Mouse (Mus musculus): ENCODE data around the gene Nab1. TPM values are rescaled to one million over a fixed set of nuclear protein-coding genes. Genes with fewer than 3 reads are reported as not detected.

Gene Nab1
- polyA plus RNA-seq, 1 experiment = 35.2 TPM

DNA sequence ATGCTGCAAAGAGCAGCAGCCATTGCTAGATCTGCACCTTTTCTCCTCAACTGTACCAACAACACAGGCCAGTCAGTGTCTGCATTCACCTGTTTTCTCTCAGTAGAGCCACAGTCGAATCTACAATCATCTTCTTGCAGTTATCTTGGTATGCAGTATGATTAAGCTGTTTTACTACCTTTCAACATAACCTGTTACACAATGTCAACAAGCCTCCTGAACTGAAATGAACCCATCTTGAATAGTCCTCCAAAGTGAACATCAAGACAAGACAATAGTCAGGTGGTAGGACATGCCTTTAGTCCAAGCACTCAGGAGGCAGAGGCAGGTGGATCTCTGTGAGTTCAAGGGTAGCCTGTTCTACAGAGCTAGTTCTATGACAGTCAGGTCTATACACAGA lies 26.2 kb downstream of the Nab1 start:
- no peak for DNase-seq (ENCODE audit: low spot score)

DNA sequence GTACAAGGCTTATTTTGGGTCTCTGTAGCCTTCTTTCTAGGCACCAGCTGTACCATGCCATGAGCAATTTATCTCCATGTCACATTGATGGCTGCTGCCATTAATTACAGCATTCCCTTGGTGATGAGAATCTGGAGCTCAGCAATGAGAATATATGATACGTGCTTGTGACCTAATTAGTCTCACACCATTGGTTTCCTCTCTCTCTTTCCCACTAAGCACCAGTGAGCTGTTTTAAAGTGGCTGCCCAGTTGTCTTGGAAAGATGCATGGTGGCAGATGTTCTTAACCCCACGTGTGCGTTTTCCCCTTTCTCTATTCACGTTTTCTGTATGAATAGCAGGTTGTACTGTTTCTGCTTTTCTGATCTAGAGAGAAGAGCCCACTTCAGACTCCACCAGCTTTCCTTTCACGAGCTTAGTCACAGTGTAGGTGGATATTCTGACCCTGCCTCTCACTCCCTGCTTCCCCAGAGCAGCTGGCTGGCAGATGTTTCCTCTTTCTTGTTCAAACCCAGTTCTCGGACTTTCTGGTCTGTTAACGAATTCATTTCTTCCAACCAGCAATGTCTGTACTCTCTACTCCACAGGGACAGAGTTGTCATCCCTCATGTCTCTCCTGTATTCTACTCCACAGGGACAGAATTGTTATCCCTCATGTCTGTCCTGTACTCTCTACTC lies 29.5 kb downstream of the Nab1 start:
- DNase-seq (ENCODE audit: low spot score) = no peak

DNA sequence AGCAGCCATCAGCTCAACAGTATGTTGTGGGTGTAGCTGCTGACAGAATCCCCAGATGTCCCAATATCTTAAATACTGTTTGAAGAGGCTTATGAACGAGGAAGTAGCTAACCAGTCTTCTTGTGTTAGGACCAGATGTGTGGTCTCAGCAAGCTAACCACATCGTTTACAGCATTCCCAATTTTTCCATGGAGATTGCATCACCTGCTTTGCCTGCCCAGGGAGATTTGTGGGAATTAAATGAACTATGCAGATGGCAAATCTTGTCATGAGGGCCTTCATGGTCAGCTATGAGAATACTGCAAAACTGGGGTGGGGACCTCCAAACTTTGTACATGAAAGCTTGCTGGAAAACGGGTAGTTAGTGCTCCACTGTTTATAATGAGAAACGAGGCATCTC lies 30.2 kb downstream of the Nab1 start:
- DNase-seq (ENCODE audit: low spot score) = no peak

DNA sequence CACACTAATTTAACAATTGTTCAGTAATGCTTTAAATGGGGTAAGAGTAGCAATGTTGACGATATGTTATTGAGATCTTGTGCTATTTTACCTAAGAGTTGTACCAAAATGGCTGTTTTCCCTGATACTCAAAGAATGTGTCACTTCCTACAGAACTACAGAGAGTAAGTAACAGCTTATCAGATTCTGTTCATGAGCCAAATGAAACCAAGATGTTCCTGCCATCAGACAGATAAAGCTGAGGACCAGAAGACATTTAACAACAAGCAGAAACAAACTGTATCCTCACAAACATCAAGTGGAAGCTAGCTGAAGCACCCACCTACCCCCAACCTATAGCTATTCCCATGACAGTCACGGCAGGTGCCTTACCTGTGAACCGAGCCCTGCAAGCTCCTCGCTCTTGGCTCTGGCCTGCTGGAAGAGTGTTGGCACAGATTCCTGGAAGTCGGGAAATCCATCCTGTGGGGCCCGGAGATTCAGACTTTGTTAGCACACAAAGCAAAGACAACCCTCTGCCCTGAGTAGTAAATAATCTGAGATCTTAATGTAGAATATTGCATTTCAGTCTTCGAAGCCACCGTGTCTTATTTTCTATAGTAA lies 33.9 kb downstream of the Nab1 start:
- no peak for DNase-seq (ENCODE audit: low spot score)

DNA sequence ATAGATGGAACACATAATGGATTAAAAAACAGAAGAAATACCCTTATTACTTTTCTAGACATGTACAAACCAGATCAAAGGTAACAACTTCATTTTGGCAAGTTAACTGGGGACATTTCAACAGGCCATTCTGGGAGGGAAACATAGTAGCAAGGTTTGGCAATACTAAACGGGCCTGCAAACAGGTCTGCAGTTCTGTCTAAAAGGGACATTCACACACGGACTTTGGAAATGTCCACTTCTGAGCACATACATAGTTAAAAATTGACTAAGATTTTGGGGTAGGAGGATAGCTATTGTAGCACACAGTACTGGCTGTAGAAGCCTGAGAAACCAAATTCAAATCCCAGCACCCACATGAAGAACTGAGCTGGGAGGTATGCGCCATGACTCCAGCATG lies 34.6 kb downstream of the Nab1 start:
- DNase-seq (ENCODE audit: low spot score) = no peak

DNA sequence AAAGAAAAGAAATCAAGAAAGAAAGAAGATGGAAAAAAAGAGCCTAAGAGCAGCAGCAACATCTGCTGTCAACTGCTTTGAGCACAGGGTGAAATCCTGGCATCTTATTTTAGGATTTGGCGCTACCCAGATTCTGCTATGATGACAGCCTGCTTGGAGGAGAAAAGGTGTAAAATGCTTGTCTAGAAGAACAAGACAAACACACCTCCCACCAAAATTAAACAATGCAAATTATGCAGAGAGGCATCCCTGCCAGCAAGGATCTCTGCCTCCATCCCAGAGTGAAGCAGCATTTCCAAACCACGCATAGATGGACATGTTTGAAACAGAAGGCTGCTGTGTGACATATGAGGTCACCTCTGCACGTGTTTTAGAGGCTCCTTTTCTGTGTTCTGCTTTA lies 35.2 kb downstream of the Nab1 start:
- no peak for DNase-seq (ENCODE audit: low spot score)

DNA sequence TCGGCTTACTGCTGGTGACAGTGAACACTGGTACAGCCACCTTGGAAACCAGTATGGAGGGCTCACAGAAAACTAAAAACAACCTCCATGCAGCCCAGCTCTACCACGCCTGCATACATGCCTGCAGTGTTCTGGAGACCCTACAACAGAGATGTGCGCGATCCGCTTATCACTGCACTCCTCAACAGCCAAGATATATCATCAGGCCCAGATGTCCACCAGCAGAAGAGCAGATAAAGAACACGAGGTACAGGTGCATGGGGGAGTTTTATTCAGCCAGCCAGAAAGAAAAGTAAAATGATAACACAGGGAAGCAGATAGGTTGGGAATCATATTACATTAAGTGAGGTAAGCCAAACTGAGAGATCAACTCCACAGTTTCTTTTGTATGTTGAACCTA lies 37.2 kb downstream of the Nab1 start:
- DNase-seq (ENCODE audit: low spot score) = no peak

DNA sequence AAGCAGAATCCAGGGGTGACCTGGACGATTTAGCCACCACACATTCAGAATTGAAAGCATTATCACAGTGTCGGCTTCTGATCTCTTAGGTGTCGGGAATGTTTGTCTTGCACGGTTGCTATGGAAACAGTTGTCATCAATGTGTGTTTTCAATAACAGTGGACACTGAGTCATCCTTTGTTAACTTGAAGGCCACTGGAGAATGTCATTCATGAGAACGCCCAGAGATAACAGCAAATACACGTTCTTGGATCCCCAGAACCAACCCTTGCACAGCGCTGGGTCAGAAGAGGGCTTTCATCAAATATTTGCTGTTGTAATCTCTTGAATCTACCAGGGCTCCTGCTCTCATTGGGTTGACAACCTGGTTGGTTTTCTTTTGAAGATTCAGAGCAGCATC lies 43.9 kb downstream of the Nab1 start:
- no peak for DNase-seq (ENCODE audit: low spot score)

DNA sequence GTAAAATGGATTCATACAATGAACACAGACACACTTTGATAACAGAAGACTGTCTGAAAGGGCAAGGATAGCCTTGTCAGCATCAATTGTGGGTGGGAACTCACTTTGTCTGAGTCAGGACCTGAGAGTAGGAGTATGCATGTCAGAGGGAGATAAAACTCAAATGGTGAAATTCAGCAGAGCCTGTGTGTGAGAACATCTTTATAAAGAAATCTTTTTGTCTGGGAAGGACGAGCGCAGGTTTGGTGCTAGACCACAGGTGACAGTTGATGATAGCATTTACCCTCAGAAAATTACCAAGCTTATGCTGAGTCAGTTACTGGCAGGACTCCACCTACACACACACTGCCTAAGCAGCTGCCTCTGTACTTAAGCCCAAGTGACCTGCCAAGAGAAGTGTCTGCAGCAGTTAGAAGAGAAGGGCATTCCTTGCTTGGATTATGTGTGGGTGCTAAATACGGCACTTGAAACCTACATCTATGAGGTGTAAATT lies 45.9 kb downstream of the Nab1 start:
- DNase-seq (ENCODE audit: low spot score) = no peak

DNA sequence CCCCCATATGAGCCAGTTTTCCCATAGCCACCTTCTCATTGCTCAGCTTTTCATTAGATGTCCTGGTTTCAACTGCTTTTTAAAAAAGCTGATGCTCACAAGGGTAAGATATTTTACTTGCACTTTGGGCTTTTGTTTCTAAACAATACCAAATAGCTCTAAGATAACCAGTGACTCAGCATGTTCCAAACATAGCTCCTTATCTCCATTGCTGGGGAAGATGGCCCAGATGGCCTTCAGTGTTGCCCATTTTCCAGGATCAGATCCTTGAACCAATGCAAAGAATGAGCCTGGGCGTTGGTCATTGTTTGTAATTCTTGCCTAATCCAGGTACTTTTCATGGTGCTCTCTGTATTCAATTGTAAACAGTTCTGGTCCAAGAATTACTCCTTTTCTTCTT lies 49.1 kb downstream of the Nab1 start:
- DNase-seq (ENCODE audit: low spot score) = no peak

DNA sequence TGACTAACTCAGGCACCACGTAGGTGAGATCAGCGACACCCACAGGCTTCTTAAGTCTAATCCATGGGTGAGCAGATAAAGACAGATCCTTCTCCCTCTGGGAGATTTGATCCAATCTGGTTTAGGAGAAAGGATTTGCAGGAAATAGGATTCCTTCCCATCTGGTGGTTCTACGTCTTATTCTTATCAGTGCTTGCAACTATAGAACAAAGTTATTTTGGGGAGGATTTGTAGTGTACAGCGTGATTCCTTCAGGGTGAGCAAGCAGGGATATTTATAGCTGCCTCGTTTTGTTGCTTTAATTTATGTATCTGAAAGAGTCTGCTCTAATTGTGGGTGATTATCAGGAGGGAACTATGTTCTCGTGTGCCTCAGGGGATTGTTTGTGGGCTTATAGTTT lies 64.6 kb downstream of the Nab1 start:
- no peak for DNase-seq (ENCODE audit: low spot score)

DNA sequence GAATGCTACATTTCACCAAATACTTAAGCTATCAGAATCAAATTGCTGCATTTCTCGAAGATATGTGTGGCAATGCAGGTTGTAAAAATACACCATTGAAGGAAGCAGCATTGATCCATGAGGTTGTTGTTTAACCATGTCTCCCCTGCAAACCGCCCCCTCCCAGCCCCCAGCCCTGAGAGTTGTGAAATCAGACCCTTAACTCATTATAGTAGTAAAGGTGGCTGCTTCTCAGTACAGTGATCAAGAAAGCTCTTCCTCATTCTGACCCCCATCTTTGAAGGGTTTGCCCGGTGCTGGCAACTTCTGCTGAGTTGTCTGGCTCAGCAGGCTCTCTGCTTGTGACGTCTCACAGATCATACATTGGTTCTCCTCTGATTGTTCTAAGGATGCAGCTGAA lies 66.4 kb downstream of the Nab1 start:
- no peak for DNase-seq (ENCODE audit: low spot score)

DNA sequence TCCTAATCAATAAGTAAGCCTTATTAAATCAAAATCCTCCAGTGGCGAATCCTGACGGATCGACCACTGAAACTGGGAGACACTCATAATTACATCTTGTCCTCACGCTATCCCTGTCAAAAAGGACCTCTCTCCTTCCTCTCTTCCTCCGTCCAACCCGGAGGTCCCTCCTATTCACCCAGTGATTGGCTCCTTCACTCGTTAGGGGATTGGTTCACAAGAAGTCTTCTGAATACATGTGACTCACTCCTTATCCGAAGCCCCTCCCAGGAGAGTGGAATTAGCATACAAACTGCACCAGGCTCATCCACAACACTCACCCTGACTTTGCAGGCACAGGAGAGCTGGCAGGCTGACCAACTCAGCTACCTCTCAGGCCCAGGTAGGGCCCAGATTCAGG lies 68.7 kb downstream of the Nab1 start:
- no peak for DNase-seq (ENCODE audit: low spot score)

DNA sequence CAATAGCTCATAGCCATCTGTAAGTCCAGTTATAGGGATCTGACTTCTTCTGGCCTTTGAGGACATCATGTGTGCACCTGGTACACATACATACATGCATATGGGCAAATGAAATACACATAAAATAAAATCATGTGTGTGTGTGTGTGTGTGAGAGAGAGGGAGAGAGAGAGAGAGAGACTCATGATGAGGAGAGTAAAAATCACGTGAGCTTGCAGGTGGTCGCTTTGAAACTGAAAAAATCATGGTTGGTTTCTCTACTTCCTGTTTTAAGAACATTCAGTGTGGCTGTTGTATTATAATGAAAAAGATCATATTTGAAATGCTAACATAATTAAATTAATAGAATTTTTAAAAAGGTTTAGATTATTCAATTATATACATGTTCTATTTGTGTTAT lies 69.9 kb downstream of the Nab1 start:
- no peak for DNase-seq (ENCODE audit: low spot score)

DNA sequence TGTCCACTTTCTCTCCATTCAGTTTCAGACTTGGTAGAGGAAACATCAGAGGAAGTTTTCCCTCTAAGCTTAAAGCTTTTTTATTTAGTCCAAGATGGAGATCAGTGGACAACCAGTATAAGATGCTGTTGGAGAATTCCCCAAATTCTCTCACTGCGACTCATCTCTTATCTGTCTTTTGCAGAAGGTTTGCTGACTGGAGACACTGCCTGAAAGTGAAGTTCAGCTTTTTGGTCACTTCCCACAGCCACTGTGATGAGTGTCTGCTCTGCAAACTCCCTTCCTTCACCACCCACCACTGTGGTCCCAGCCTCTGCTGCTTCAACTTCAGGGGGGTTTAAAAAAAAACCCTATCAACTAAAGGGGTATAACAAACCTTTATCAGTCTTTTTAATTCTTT lies 70.4 kb downstream of the Nab1 start:
- no peak for DNase-seq (ENCODE audit: low spot score)

DNA sequence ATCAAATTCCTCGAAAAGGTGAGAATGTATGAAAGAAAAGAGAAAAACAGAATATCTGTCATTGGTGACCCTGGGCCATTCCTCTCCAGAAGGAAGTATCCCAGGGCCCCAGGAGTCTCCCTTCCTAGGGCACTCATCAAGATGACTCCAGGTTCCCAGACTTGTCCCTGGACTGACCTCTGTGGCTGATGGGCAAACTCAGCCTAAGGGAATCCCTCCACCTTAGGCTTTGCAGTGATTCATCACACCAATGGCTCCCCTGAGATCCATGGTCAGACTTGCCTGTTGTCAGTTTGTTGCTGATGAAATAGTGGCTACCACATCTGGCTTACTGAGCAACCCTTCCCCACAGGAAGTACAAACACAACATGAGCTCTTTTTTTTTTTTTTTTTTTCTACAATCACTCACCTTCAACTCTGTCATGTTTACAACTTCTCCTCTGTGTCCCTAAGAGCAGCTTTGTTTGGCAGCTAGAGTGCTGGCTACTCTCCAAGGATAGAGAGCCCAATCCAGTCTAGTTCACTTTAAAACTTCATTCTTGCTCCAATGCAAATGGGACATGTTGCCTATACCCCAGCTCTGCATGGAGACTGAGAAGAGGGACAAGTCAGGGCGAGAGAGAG lies 72.5 kb downstream of the Nab1 start:
- DNase-seq (ENCODE audit: low spot score) = no peak

DNA sequence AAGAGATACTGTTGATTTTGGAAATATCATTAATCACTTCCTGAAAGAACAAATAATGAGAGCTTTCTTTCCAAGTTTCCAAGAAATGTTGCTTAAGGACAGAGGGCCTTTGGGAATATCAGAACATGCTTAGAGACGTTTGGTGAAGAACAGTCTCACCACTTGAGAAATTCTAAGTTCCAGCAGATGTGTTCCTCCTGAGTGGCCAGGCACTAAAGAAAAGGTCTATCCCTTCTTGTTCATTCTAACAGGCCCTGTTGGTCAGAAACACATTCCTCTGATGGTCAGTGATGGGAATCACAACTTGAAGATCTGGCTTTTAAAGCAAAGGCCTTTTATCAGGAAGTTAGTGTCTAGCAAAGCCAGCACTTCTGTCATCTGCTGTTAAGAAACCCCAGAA lies 76.6 kb downstream of the Nab1 start:
- no peak for DNase-seq (ENCODE audit: low spot score)

DNA sequence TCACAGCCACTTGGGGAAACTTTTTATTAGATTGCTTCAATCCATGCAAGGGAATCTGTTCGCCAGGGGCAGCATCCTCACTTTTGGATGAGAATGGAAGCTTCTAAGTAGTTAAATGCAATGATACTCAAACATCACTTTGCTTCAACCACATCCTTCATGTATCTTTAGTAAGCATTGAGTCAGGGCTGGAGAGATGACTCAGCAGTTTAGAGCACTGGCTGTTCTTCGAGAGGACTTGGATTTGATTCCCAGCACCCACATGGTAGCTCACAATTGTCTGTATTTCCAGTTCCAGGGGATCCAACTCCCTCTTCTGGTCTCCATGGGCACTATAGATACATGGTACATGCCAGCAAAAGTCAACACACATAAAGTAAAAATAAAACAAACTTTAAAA lies 77.4 kb downstream of the Nab1 start:
- DNase-seq (ENCODE audit: low spot score) = no peak

DNA sequence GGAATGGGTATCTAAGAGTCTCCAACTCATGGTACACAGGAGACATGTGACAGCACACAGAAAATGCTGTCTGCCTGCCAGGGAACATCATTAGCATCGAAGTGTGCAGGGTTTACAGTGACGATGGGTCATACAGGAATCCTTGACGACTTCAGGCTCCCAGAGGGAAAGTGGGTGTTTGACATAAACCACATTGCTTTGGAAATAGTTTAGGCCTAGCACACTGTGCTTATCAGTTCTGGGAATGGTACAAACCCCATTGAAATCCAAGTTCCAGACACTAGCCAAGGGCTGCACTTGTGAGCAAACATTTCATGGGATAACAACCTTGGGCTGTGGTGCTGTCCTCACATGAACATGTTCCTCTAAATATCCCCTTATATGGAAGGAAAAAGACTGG lies 78.3 kb downstream of the Nab1 start:
- DNase-seq (ENCODE audit: low spot score) = no peak

DNA sequence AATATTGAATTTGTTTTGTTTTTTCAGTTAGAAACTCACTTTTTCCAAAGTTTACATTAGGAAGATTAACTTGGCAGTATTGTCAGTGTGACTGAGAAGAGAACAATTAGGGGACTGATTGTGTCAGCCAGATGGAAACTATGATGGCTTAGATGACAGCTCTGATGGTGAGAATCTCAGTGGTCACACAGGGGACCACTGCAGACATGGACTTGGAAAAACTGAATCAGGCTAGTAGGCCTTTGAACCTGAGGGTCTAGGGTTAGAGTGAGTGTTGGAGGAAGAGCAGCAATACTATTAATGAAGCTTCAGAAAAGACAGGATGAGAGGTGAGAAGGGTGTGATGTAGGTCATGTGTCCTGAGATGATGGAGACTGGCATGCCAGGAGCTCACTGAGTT lies 78.9 kb downstream of the Nab1 start:
- DNase-seq (ENCODE audit: low spot score) = no peak

DNA sequence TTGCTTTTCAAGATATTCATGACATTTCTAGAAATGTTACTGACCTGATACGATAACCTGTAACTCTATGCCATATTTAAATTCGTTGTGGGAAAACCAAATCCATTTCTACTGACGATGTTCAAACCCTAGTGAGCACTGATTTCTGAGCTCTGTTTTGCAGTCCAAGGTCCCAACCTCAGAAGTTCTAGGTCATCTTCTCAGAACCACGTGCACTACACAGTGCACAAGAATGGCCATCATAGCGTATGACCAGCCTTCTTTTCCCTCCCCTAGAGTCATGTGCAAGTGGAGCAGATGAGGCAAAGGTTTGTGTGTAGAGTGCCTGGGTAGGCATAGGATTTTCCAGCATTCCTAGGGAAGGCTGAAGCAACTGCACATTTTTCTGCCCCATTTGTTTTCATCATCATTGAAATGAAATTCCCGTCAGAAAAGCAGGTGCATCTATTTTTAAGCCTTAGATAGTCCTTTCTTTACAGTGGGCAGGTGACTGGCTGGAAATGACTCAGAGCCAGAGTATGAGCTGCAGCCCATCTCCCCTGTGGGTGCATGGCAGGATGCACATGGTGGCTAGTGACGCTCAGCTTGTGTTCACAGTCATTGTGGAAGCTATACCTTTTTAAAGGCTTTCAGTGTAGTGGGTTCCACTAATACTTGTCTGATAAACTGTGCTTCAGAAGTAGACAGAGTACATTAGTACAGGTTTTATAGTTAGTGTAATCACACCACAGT lies 81.2 kb downstream of the Nab1 start:
- no peak for DNase-seq (ENCODE audit: low spot score)
